Mouse (Mus musculus) liver, embryonic 15.5 days (tissue): ENCODE data around the gene Vdr. TPM values are rescaled to one million over a fixed set of nuclear protein-coding genes. Genes with fewer than 3 reads are reported as not detected.
"Not testable (repeated sequence)": the region's sequence is repeated elsewhere in the genome, so short reads cannot be mapped to it uniquely, and the experiment has no call there.

Experiments
- ATAC-seq: fragments of 200-750 bp; cut with Nextera tagmentation; 2 replicates; pipeline ENCODE4 v1.8.0; 2017; ENCODE audit warnings: moderate number of reproducible peaks, mild to moderate bottlenecking, moderate library complexity; ENCODE audit not compliant: insufficient read depth
- H3K27ac ChIP-seq: fragments of 300-500 bp; sonication (generic); replicated peaks from 2 replicates; pipeline ENCODE4 v1.5.1; 2015; ENCODE audit warnings: mild to moderate bottlenecking, inconsistent platforms
- H3K27me3 ChIP-seq: fragments of 300-500 bp; sonication (generic); 2 replicates; pipeline ENCODE4 v1.6.1; 2015; ENCODE audit warnings: mild to moderate bottlenecking, inconsistent platforms
- H3K36me3 ChIP-seq: fragments of 300-500 bp; sonication (generic); replicated peaks from 2 replicates; pipeline ENCODE4 v1.6.1; 2015; ENCODE audit warnings: moderate library complexity, mild to moderate bottlenecking, inconsistent platforms
- H3K4me1 ChIP-seq: fragments of 300-500 bp; sonication (generic); replicated peaks from 2 replicates; pipeline ENCODE4 v1.6.1; 2015; ENCODE audit warnings: inconsistent platforms
- H3K4me2 ChIP-seq: fragments of 300-500 bp; sonication (generic); 2 replicates; pipeline ENCODE4 v1.6.1; 2015; ENCODE audit warnings: moderate library complexity, mild to moderate bottlenecking, inconsistent platforms
- H3K4me3 ChIP-seq: fragments of 300-500 bp; sonication (generic); replicated peaks from 2 replicates; pipeline ENCODE4 v1.5.1; 2015; ENCODE audit warnings: mild to moderate bottlenecking, inconsistent platforms
- H3K9ac ChIP-seq: fragments of 300-500 bp; sonication (generic); 2 replicates; pipeline ENCODE4 v1.6.1; 2015; ENCODE audit warnings: moderate library complexity, mild to moderate bottlenecking, inconsistent platforms
- H3K9me3 ChIP-seq: fragments of 300-500 bp; sonication (generic); replicated peaks from 2 replicates; pipeline ENCODE4 v1.6.1; 2016; ENCODE audit warnings: inconsistent platforms
- WGBS: fragments of 180-500 bp; shearing (Covaris S2); methylation state at CpG from one replicate; pipeline ENCODE4 v1.1.7; 2015; ENCODE audit warnings: mixed read lengths; ENCODE audit not compliant: insufficient replicate concordance; 5-methylcytosine and 5-hydroxymethylcytosine counted together
- polyA plus RNA-seq: library from polyadenylated mRNA; unstranded; fragments of >200 nt; fragmentation: Nextera tagmentation; extraction: Ambion mirVana; gene quantifications from 2 replicates; pipeline ENCODE4 v1.2.1, GENCODE M21; 2015

The Vdr gene
- polyA plus RNA-seq, 1 experiment from 2014 or later = 0.14 TPM

- Histone ChIP-seq H3K4me3 (no peak overlapping the region), H3K9ac (no peak overlapping the region), H3K9me3 (no peaks in the 10 kb centered on the region), H3K4me1 (peaks cover 8% of the 10 kb centered on the region; the same call in 1 of the 2 replicates), H3K36me3 (no peaks in the 10 kb centered on the region), H3K27ac (no peak overlapping the region), H3K27me3 (no peaks in the 10 kb centered on the region), H3K4me2 (no peak overlapping the region)
- 39% methylated on average over 9 of the region's 9 CpGs for WGBS
- ATAC-seq = no peak
Measured at GRCm38 (mm10) chr15:97880441-97880840, 30.0 kb downstream of the Vdr start.

GRCm38 (mm10) chr15:97878696-97879328 is 31.6 kb downstream of the Vdr start:
- Histone ChIP-seq H3K27ac (no peak overlapping the region), H3K9me3 (no peaks in the 10 kb centered on the region), H3K4me3 (no peak overlapping the region), H3K4me2 (no peak overlapping the region), H3K4me1 (peaks cover 8% of the 10 kb centered on the region; the same call in 1 of the 2 replicates), H3K27me3 (no peaks in the 10 kb centered on the region), H3K36me3 (no peaks in the 10 kb centered on the region), H3K9ac (no peak overlapping the region)
- no peak; the same call in 1 of the 2 replicates for ATAC-seq
- WGBS = 32% methylated on average over 7 of the region's 7 CpGs

- no peak for ATAC-seq
- peaks cover 8% of the 10 kb centered on the region; the same call in 1 of the 2 replicates for H3K4me1 ChIP-seq
- H3K4me3 ChIP-seq = no peak overlapping the region
- WGBS = 79% methylated on average over 8 of the region's 8 CpGs
- H3K4me2 ChIP-seq = no peak overlapping the region
- H3K27me3 ChIP-seq = no peaks in the 10 kb centered on the region
- H3K9ac ChIP-seq = no peak overlapping the region
- H3K27ac ChIP-seq = no peak overlapping the region
- H3K9me3 ChIP-seq = no peaks in the 10 kb centered on the region
- no peaks in the 10 kb centered on the region for H3K36me3 ChIP-seq
Measured at GRCm38 (mm10) chr15:97875784-97876183, 34.6 kb downstream of the Vdr start.

GRCm38 (mm10) chr15:97873717-97874116 is 36.7 kb downstream of the Vdr start:
- H3K27me3 ChIP-seq = no peaks in the 10 kb centered on the region
- H3K9me3 ChIP-seq = no peaks in the 10 kb centered on the region
- H3K4me2 ChIP-seq = no peak overlapping the region
- no peak overlapping the region for H3K4me3 ChIP-seq
- H3K9ac ChIP-seq = no peak overlapping the region
- WGBS = 67% methylated on average over 9 of the region's 9 CpGs
- ATAC-seq = no peak
- H3K27ac ChIP-seq = no peak overlapping the region
- no peaks in the 10 kb centered on the region for H3K36me3 ChIP-seq
- peaks cover 5% of the 10 kb centered on the region; the same call in 1 of the 2 replicates for H3K4me1 ChIP-seq

- Histone ChIP-seq H3K4me1 (no peaks in the 10 kb centered on the region), H3K27me3 (no peaks in the 10 kb centered on the region), H3K9ac (no peak overlapping the region), H3K36me3 (no peaks in the 10 kb centered on the region), H3K27ac (no peak overlapping the region), H3K4me3 (no peak overlapping the region), H3K9me3 (no peaks in the 10 kb centered on the region), H3K4me2 (no peak overlapping the region)
- ATAC-seq = no peak
- 77% methylated on average over 8 of the region's 8 CpGs for WGBS
Measured at GRCm38 (mm10) chr15:97872161-97872560, 38.3 kb downstream of the Vdr start.

- H3K4me3 ChIP-seq = no peak overlapping the region
- ATAC-seq = no peak
Measured at GRCm38 (mm10) chr15:97871055-97872030, 39.1 kb downstream of the Vdr start.

GRCm38 (mm10) chr15:97870116-97870515 is 40.3 kb downstream of the Vdr start:
- not testable (repeated sequence) for H3K9ac ChIP-seq, H3K9me3 ChIP-seq, H3K4me2 ChIP-seq, H3K27ac ChIP-seq, H3K4me3 ChIP-seq, H3K36me3 ChIP-seq, H3K27me3 ChIP-seq, ATAC-seq, H3K4me1 ChIP-seq
- WGBS = 67% methylated on average over 4 of the region's 4 CpGs

More at GRCm38 (mm10) chr15:97871055-97872030, 39.1 kb downstream of the Vdr start:
- Histone ChIP-seq H3K4me1 (no peaks in the 10 kb centered on the region), H3K9me3 (no peaks in the 10 kb centered on the region), H3K4me2 (no peak overlapping the region), H3K36me3 (no peaks in the 10 kb centered on the region), H3K9ac (no peak overlapping the region), H3K27ac (no peak overlapping the region), H3K27me3 (no peaks in the 10 kb centered on the region)
- WGBS = 56% methylated on average over 19 of the region's 19 CpGs

GRCm38 (mm10) chr15:97868985-97869384 is 41.4 kb downstream of the Vdr start:
- ATAC-seq = no peak
- H3K4me2 ChIP-seq = no peak overlapping the region
- 43% methylated on average over 6 of the region's 6 CpGs for WGBS

GRCm38 (mm10) chr15:97865988-97866387 is 44.4 kb downstream of the Vdr start:
- no peak for ATAC-seq
- 79% methylated on average over 2 of the region's 2 CpGs for WGBS
- Histone ChIP-seq H3K4me2 (no peak overlapping the region), H3K27me3 (no peaks in the 10 kb centered on the region), H3K4me1 (peaks cover 11% of the 10 kb centered on the region), H3K27ac (no peak overlapping the region), H3K9me3 (no peaks in the 10 kb centered on the region), H3K4me3 (no peak overlapping the region), H3K9ac (no peak overlapping the region), H3K36me3 (no peaks in the 10 kb centered on the region)

More at GRCm38 (mm10) chr15:97868985-97869384, 41.4 kb downstream of the Vdr start:
- Histone ChIP-seq H3K4me3 (no peak overlapping the region), H3K4me1 (peaks cover 4% of the 10 kb centered on the region), H3K9me3 (no peaks in the 10 kb centered on the region), H3K27ac (no peak overlapping the region), H3K36me3 (no peaks in the 10 kb centered on the region), H3K27me3 (no peaks in the 10 kb centered on the region), H3K9ac (no peak overlapping the region)

- Histone ChIP-seq H3K27me3 (no peaks in the 10 kb centered on the region), H3K36me3 (no peaks in the 10 kb centered on the region), H3K4me3 (no peak overlapping the region), H3K4me2 (no peak overlapping the region), H3K9me3 (no peaks in the 10 kb centered on the region), H3K9ac (no peak overlapping the region), H3K4me1 (peaks cover 11% of the 10 kb centered on the region), H3K27ac (no peak overlapping the region; the same call in 1 of the 2 replicates)
- ATAC-seq = peak; percentile 59; the same call in 1 of the 2 replicates
- 10% methylated on average over 6 of the region's 6 CpGs for WGBS
Measured at GRCm38 (mm10) chr15:97865175-97865574, 45.3 kb downstream of the Vdr start.

- no peaks in the 10 kb centered on the region for H3K27me3 ChIP-seq
- H3K4me1 ChIP-seq = peaks cover 11% of the 10 kb centered on the region
- no peak overlapping the region; the same call in 1 of the 2 replicates for H3K27ac ChIP-seq
- ATAC-seq = no peak
- H3K4me3 ChIP-seq = no peak overlapping the region
- H3K36me3 ChIP-seq = no peaks in the 10 kb centered on the region
- WGBS = 59% methylated on average over 8 of the region's 8 CpGs
- H3K9me3 ChIP-seq = no peaks in the 10 kb centered on the region
- no peak overlapping the region for H3K4me2 ChIP-seq
- H3K9ac ChIP-seq = no peak overlapping the region
Measured at GRCm38 (mm10) chr15:97864361-97865045, 45.9 kb downstream of the Vdr start.
